Mouse (Mus musculus): ENCODE measurements at regions not wholly inside any gene's neighbourhood (a gene's known extent, or its start where the extent isn't known, plus 50 kb on each side); places are given as distances from the start of the nearest gene placed in this dataset.
"Not testable (repeated sequence)": the region's sequence is repeated elsewhere in the genome, so short reads cannot be mapped to it uniquely, and the experiment has no call there.

- Histone ChIP-seq H3K36me3 (ENCODE audit: control insufficient read depth, insufficient read depth, low read length) (no peaks in the 10 kb centered on the region), H3K27ac (replicated peaks in 1 of 2; ENCODE audit: control insufficient read depth in 1 of 2, insufficient read depth in 1 of 2, low read depth in 2 of 2, low read length in 2 of 2) (no peak overlapping the region), H3K9me3 (ENCODE audit: control insufficient read depth, low read length) (no peaks in the 10 kb centered on the region), H3K9ac (ENCODE audit: low read length) (no peak overlapping the region), H3K4me2 (ENCODE audit: low read length) (no peak overlapping the region), H3K27me3 (ENCODE audit: control insufficient read depth, insufficient read depth, low read length) (no peaks in the 10 kb centered on the region), H3K4me3 (ENCODE audit: control insufficient read depth in 1 of 2, insufficient read depth in 1 of 2, low read depth in 1 of 2, low read length in 2 of 2) (no peak overlapping the region), H3K4me1 (ENCODE audit: control insufficient read depth in 2 of 2, insufficient read depth in 2 of 2, low read length in 2 of 2) (no peaks in the 10 kb centered on the region)
- 77% methylated on average over 3 of the region's 3 CpGs for WGBS
- no peak for ATAC-seq (ENCODE audit: insufficient number of reproducible peaks, insufficient read depth, low FRiP score, low read depth)
These were observed 119.7 kb upstream of the Fbxl4 start for GRCm38 (mm10) chr4:22237640-22238039.

- H3K4me1 ChIP-seq (ENCODE audit: control insufficient read depth in 2 of 2, insufficient read depth in 2 of 2, low read length in 2 of 2); ATAC-seq (ENCODE audit: insufficient number of reproducible peaks, insufficient read depth, low FRiP score, low read depth); H3K27me3 ChIP-seq (ENCODE audit: control insufficient read depth, insufficient read depth, low read length); H3K9ac ChIP-seq (ENCODE audit: low read length); H3K36me3 ChIP-seq (ENCODE audit: control insufficient read depth, insufficient read depth, low read length); H3K4me2 ChIP-seq (ENCODE audit: low read length); H3K4me3 ChIP-seq (ENCODE audit: control insufficient read depth in 1 of 2, insufficient read depth in 1 of 2, low read depth in 1 of 2, low read length in 2 of 2); H3K27ac ChIP-seq (replicated peaks in 1 of 2; ENCODE audit: control insufficient read depth in 1 of 2, insufficient read depth in 1 of 2, low read depth in 2 of 2, low read length in 2 of 2); H3K9me3 ChIP-seq (ENCODE audit: control insufficient read depth, low read length): not testable (repeated sequence)
- WGBS = 28% methylated on average over 1 of the region's 1 CpGs
These were observed 107.1 kb upstream of the Fbxl4 start for GRCm38 (mm10) chr4:22250276-22250675.

- Histone ChIP-seq H3K4me2 (ENCODE audit: low read length) (no peak overlapping the region), H3K4me3 (ENCODE audit: control insufficient read depth in 1 of 2, insufficient read depth in 1 of 2, low read depth in 1 of 2, low read length in 2 of 2) (no peak overlapping the region), H3K27me3 (ENCODE audit: control insufficient read depth, insufficient read depth, low read length) (no peaks in the 10 kb centered on the region), H3K9me3 (ENCODE audit: control insufficient read depth, low read length) (no peaks in the 10 kb centered on the region), H3K4me1 (ENCODE audit: control insufficient read depth in 2 of 2, insufficient read depth in 2 of 2, low read length in 2 of 2) (no peaks in the 10 kb centered on the region), H3K27ac (replicated peaks in 1 of 2; ENCODE audit: control insufficient read depth in 1 of 2, insufficient read depth in 1 of 2, low read depth in 2 of 2, low read length in 2 of 2) (no peak overlapping the region), H3K9ac (ENCODE audit: low read length) (no peak overlapping the region), H3K36me3 (ENCODE audit: control insufficient read depth, insufficient read depth, low read length) (no peaks in the 10 kb centered on the region)
- WGBS = 77% methylated on average over 6 of the region's 6 CpGs
- ATAC-seq (ENCODE audit: insufficient number of reproducible peaks, insufficient read depth, low FRiP score, low read depth) = no peak
These were observed 93.4 kb upstream of the Fbxl4 start for GRCm38 (mm10) chr4:22263903-22264302.

- H3K4me2 ChIP-seq (ENCODE audit: low read length) = no peak overlapping the region
- no peaks in the 10 kb centered on the region for H3K27me3 ChIP-seq (ENCODE audit: control insufficient read depth, insufficient read depth, low read length)
- H3K4me1 ChIP-seq (ENCODE audit: control insufficient read depth in 2 of 2, insufficient read depth in 2 of 2, low read length in 2 of 2) = no peaks in the 10 kb centered on the region
- no peak for ATAC-seq (ENCODE audit: insufficient number of reproducible peaks, insufficient read depth, low FRiP score, low read depth)
- no peaks in the 10 kb centered on the region for H3K9me3 ChIP-seq (ENCODE audit: control insufficient read depth, low read length)
- H3K27ac ChIP-seq (replicated peaks in 1 of 2; ENCODE audit: control insufficient read depth in 1 of 2, insufficient read depth in 1 of 2, low read depth in 2 of 2, low read length in 2 of 2) = no peak overlapping the region
- WGBS = 23% methylated on average over 6 of the region's 6 CpGs
- H3K4me3 ChIP-seq (ENCODE audit: control insufficient read depth in 1 of 2, insufficient read depth in 1 of 2, low read depth in 1 of 2, low read length in 2 of 2) = no peak overlapping the region
- H3K9ac ChIP-seq (ENCODE audit: low read length) = no peak overlapping the region
- no peaks in the 10 kb centered on the region for H3K36me3 ChIP-seq (ENCODE audit: control insufficient read depth, insufficient read depth, low read length)
These were observed 88.3 kb upstream of the Fbxl4 start for GRCm38 (mm10) chr4:22269064-22269463.

- 53% methylated on average over 4 of the region's 4 CpGs for WGBS
- Histone ChIP-seq H3K27ac (replicated peaks in 1 of 2; ENCODE audit: control insufficient read depth in 1 of 2, insufficient read depth in 1 of 2, low read depth in 2 of 2, low read length in 2 of 2) (no peak overlapping the region), H3K9me3 (ENCODE audit: control insufficient read depth, low read length) (peaks cover 4% of the 10 kb centered on the region; the same call in 1 of the 2 replicates), H3K4me3 (ENCODE audit: control insufficient read depth in 1 of 2, insufficient read depth in 1 of 2, low read depth in 1 of 2, low read length in 2 of 2) (no peak overlapping the region), H3K4me1 (ENCODE audit: control insufficient read depth in 2 of 2, insufficient read depth in 2 of 2, low read length in 2 of 2) (no peaks in the 10 kb centered on the region), H3K27me3 (ENCODE audit: control insufficient read depth, insufficient read depth, low read length) (no peaks in the 10 kb centered on the region), H3K36me3 (ENCODE audit: control insufficient read depth, insufficient read depth, low read length) (no peaks in the 10 kb centered on the region), H3K4me2 (ENCODE audit: low read length) (no peak overlapping the region), H3K9ac (ENCODE audit: low read length) (no peak overlapping the region)
- no peak for ATAC-seq (ENCODE audit: insufficient number of reproducible peaks, insufficient read depth, low FRiP score, low read depth)
These were observed 83.2 kb upstream of the Fbxl4 start for GRCm38 (mm10) chr4:22274178-22274577.

GRCm38 (mm10) chr4:22282536-22283323, 74.6 kb upstream of the Fbxl4 start:
- H3K27ac ChIP-seq (replicated peaks in 1 of 2; ENCODE audit: control insufficient read depth in 1 of 2, insufficient read depth in 1 of 2, low read depth in 2 of 2, low read length in 2 of 2) = no peak overlapping the region
- ATAC-seq (ENCODE audit: insufficient number of reproducible peaks, insufficient read depth, low FRiP score, low read depth) = no peak

GRCm38 (mm10) chr4:22292169-22292568, 65.2 kb upstream of the Fbxl4 start:
- H3K9ac ChIP-seq (ENCODE audit: low read length) = no peak overlapping the region
- H3K4me3 ChIP-seq (ENCODE audit: control insufficient read depth in 1 of 2, insufficient read depth in 1 of 2, low read depth in 1 of 2, low read length in 2 of 2) = no peak overlapping the region
- H3K27me3 ChIP-seq (ENCODE audit: control insufficient read depth, insufficient read depth, low read length) = no peaks in the 10 kb centered on the region
- 66% methylated on average over 3 of the region's 3 CpGs for WGBS
- no peaks in the 10 kb centered on the region for H3K9me3 ChIP-seq (ENCODE audit: control insufficient read depth, low read length)
- H3K27ac ChIP-seq (replicated peaks in 1 of 2; ENCODE audit: control insufficient read depth in 1 of 2, insufficient read depth in 1 of 2, low read depth in 2 of 2, low read length in 2 of 2) = no peak overlapping the region
- no peaks in the 10 kb centered on the region for H3K4me1 ChIP-seq (ENCODE audit: control insufficient read depth in 2 of 2, insufficient read depth in 2 of 2, low read length in 2 of 2)
- H3K4me2 ChIP-seq (ENCODE audit: low read length) = no peak overlapping the region
- no peaks in the 10 kb centered on the region for H3K36me3 ChIP-seq (ENCODE audit: control insufficient read depth, insufficient read depth, low read length)
- ATAC-seq (ENCODE audit: insufficient number of reproducible peaks, insufficient read depth, low FRiP score, low read depth) = no peak

More at GRCm38 (mm10) chr4:22282536-22283323, 74.6 kb upstream of the Fbxl4 start:
- Histone ChIP-seq H3K4me1 (ENCODE audit: control insufficient read depth in 2 of 2, insufficient read depth in 2 of 2, low read length in 2 of 2) (no peaks in the 10 kb centered on the region), H3K9ac (ENCODE audit: low read length) (no peak overlapping the region), H3K27me3 (ENCODE audit: control insufficient read depth, insufficient read depth, low read length) (no peaks in the 10 kb centered on the region), H3K36me3 (ENCODE audit: control insufficient read depth, insufficient read depth, low read length) (no peaks in the 10 kb centered on the region), H3K4me2 (ENCODE audit: low read length) (no peak overlapping the region), H3K4me3 (ENCODE audit: control insufficient read depth in 1 of 2, insufficient read depth in 1 of 2, low read depth in 1 of 2, low read length in 2 of 2) (no peak overlapping the region), H3K9me3 (ENCODE audit: control insufficient read depth, low read length) (no peaks in the 10 kb centered on the region)
- 57% methylated on average over 4 of the region's 4 CpGs for WGBS

- WGBS = 85% methylated on average over 7 of the region's 7 CpGs
- no peak overlapping the region for H3K9ac ChIP-seq (ENCODE audit: low read length)
- no peak for ATAC-seq (ENCODE audit: insufficient number of reproducible peaks, insufficient read depth, low FRiP score, low read depth)
- no peaks in the 10 kb centered on the region for H3K4me1 ChIP-seq (ENCODE audit: control insufficient read depth in 2 of 2, insufficient read depth in 2 of 2, low read length in 2 of 2)
- H3K27ac ChIP-seq (replicated peaks in 1 of 2; ENCODE audit: control insufficient read depth in 1 of 2, insufficient read depth in 1 of 2, low read depth in 2 of 2, low read length in 2 of 2) = no peak overlapping the region
- no peaks in the 10 kb centered on the region for H3K27me3 ChIP-seq (ENCODE audit: control insufficient read depth, insufficient read depth, low read length)
- no peak overlapping the region for H3K4me2 ChIP-seq (ENCODE audit: low read length)
- no peak overlapping the region for H3K4me3 ChIP-seq (ENCODE audit: control insufficient read depth in 1 of 2, insufficient read depth in 1 of 2, low read depth in 1 of 2, low read length in 2 of 2)
- H3K36me3 ChIP-seq (ENCODE audit: control insufficient read depth, insufficient read depth, low read length) = no peaks in the 10 kb centered on the region
- 0 out of 2 replicates have a peak, but pooled peaks cover 8% of the 10 kb centered on the region for H3K9me3 ChIP-seq (ENCODE audit: control insufficient read depth, low read length)
These were observed 57.1 kb upstream of the Fbxl4 start for GRCm38 (mm10) chr4:22300206-22300605.

Data from heart, embryonic 14.5 days (tissue).